Comparison of ENCODE assay signal across 25 mouse cellular contexts in genomic region chr3:123313477-123313876, GRCm38 (mm10). TPM values are rescaled to one million over a fixed set of nuclear protein-coding genes. Genes with fewer than 3 reads are reported as not detected.
DNase-seq lines count a peak whose midpoint lies in the region; ATAC-seq and TF ChIP-seq lines count a peak whose summit lies in the region.
"Had no signal": no experiment of that assay in that cellular context is flagged by ENCODE, and none has a peak within 500 bp of the region (broad histone marks: within the 10 kb centered on the region; RNA-seq: fewer than 3 reads in every experiment).

No protein-coding gene starts in this region.

- 70% methylated on average over 5 of the region's 5 CpGs for WGBS in limb, embryonic 14.5 days
- 87% methylated on average over 5 of the region's 5 CpGs for WGBS in limb, embryonic 10.5 days
- 34% methylated on average over 5 of the region's 5 CpGs for WGBS in stomach, embryonic 16.5 days

- intact Hi-C loops in gastrocnemius, adult 2 months (cut with DNase I): no loop called here

- no peaks in the 10 kb centered on the region for H3K27me3 ChIP-seq in limb, embryonic 14.5 days (ENCODE audit: control insufficient read depth, insufficient read depth, low read length)
- H3K27me3 ChIP-seq in limb, embryonic 10.5 days (ENCODE audit: low read depth, poor library complexity, severe bottlenecking): no peaks in the 10 kb centered on the region
- no peaks in the 10 kb centered on the region for H3K27me3 ChIP-seq in stomach, embryonic 16.5 days (ENCODE audit: control insufficient read depth, insufficient read depth, low read length)
- H3K27me3 ChIP-seq: CH12.LX; embryonic facial prominence, embryonic 12.5 days; heart, embryonic 12.5 days; hindbrain, embryonic 12.5 days; Patski had no signal

- 0 out of 2 replicates have a peak, but pooled peaks have one; percentile 47 for ATAC-seq in limb, embryonic 14.5 days (ENCODE audit: low FRiP score, low read depth)
- no peak for ATAC-seq in stomach, embryonic 16.5 days (ENCODE audit: insufficient read depth, low FRiP score)
- ATAC-seq: activated CD4-positive, CD25-positive, alpha-beta regulatory T cell, adult 4 months; forebrain, embryonic 14.5 days; hindbrain, embryonic 16.5 days; inflammation-experienced regulatory T-cells, adult 6 months had no signal

- H3K4me3 ChIP-seq in gastrocnemius, adult 2 months: peak overlapping the region; percentile 34
- no peak overlapping the region for H3K4me3 ChIP-seq in limb, embryonic 14.5 days (replicated peaks; ENCODE audit: low read length)
- H3K4me3 ChIP-seq in limb, embryonic 10.5 days: no peak overlapping the region
- no peak overlapping the region for H3K4me3 ChIP-seq in embryonic fibroblast, embryonic 13.5 days (ENCODE audit: insufficient read depth, low read length)
- H3K4me3 ChIP-seq in stomach, embryonic 16.5 days (replicated peaks; ENCODE audit: low read length): no peak overlapping the region
- H3K4me3 ChIP-seq: embryonic facial prominence, embryonic 12.5 days; erythroblast, embryonic 14.5 days; forebrain, embryonic 10.5 days; heart, embryonic 12.5 days; hindbrain, embryonic 12.5 days had no signal

- no peak for TF ChIP-seq POLR2A in limb, embryonic 14.5 days (IDR thresholded peaks at IDR 0.05; ENCODE audit: borderline replicate concordance, extremely low read depth, insufficient read depth, insufficient read length)
- no peak for TF ChIP-seq POLR2A in embryonic fibroblast, embryonic 13.5 days (IDR thresholded peaks at IDR 0.05; ENCODE audit: low read depth, low read length)

- no peaks in the 10 kb centered on the region for H3K9me3 ChIP-seq in limb, embryonic 14.5 days (ENCODE audit: control insufficient read depth, low read length)
- H3K9me3 ChIP-seq in limb, embryonic 10.5 days (replicated peaks): no peaks in the 10 kb centered on the region
- H3K9me3 ChIP-seq in stomach, embryonic 16.5 days (replicated peaks; ENCODE audit: control insufficient read depth, low read length): no peaks in the 10 kb centered on the region
- H3K9me3 ChIP-seq: embryonic facial prominence, embryonic 12.5 days; forebrain, embryonic 10.5 days; heart, embryonic 12.5 days; hindbrain, embryonic 12.5 days had no signal

- H3K27ac ChIP-seq in gastrocnemius, adult 2 months: peak overlapping the region; percentile 41; the same call in 1 of the 2 replicates
- no peak overlapping the region for H3K27ac ChIP-seq in limb, embryonic 14.5 days (replicated peaks; ENCODE audit: low read depth, low read length)
- no peak overlapping the region for H3K27ac ChIP-seq in limb, embryonic 10.5 days
- peak overlapping the region; percentile 59; the same call in 1 of the 2 replicates for H3K27ac ChIP-seq in embryonic fibroblast, embryonic 13.5 days (ENCODE audit: insufficient read depth, low read length)
- H3K27ac ChIP-seq in stomach, embryonic 16.5 days (ENCODE audit: low read length): peak overlapping the region; percentile 60
- H3K27ac ChIP-seq: embryonic facial prominence, embryonic 12.5 days; forebrain, embryonic 10.5 days; hindbrain, embryonic 12.5 days had no signal

- peaks cover 22% of the 10 kb centered on the region for H3K36me3 ChIP-seq in limb, embryonic 14.5 days (ENCODE audit: control insufficient read depth, insufficient read depth, low read length)
- H3K36me3 ChIP-seq in limb, embryonic 10.5 days: no peaks in the 10 kb centered on the region
- no peaks in the 10 kb centered on the region for H3K36me3 ChIP-seq in stomach, embryonic 16.5 days (ENCODE audit: control insufficient read depth, insufficient read depth, low read length)
- H3K36me3 ChIP-seq: forebrain, embryonic 10.5 days; hindbrain, embryonic 12.5 days had no signal

- H3K9ac ChIP-seq in limb, embryonic 14.5 days (ENCODE audit: low read depth, low read length, severe bottlenecking): no peak overlapping the region
- H3K9ac ChIP-seq in stomach, embryonic 16.5 days (ENCODE audit: low read length): no peak overlapping the region; the same call in 1 of the 2 replicates
- H3K9ac ChIP-seq: embryonic facial prominence, embryonic 12.5 days; heart, embryonic 12.5 days; hindbrain, embryonic 12.5 days had no signal

- no peaks in the 10 kb centered on the region for H3K4me1 ChIP-seq in limb, embryonic 14.5 days (ENCODE audit: control insufficient read depth, insufficient read depth, low read length)
- H3K4me1 ChIP-seq in limb, embryonic 10.5 days: no peaks in the 10 kb centered on the region
- peaks cover 3% of the 10 kb centered on the region; the same call in 1 of the 2 replicates for H3K4me1 ChIP-seq in embryonic fibroblast, embryonic 13.5 days (ENCODE audit: control insufficient read depth, insufficient read depth, low read length)
- H3K4me1 ChIP-seq in stomach, embryonic 16.5 days (ENCODE audit: control insufficient read depth, insufficient read depth, low read length): peaks cover 11% of the 10 kb centered on the region
- H3K4me1 ChIP-seq: hindbrain, embryonic 12.5 days had no signal

- no peak for DNase-seq in gastrocnemius, adult 2 months
- DNase-seq in gastrocnemius, adult 8-10 months (ENCODE audit: low spot score in 2 of 2): no peak
- no peak for DNase-seq in limb, embryonic 14.5 days (ENCODE audit: low spot score)
- no peak for DNase-seq in limb, embryonic 10.5 days (ENCODE audit: low spot score)
- DNase-seq in retina, postnatal 1 day: no peak
- DNase-seq in kidney, adult 18-20 months: no peak
- DNase-seq: adrenal gland, postnatal 14 days; cerebellum, adult 18-20 months; cerebellum, adult 9-11 months; cerebellum, postnatal 36 days; embryo, embryonic 11 days; gastrocnemius, postnatal 14 days had no signal

- no peak overlapping the region for H3K4me2 ChIP-seq in limb, embryonic 14.5 days (replicated peaks; ENCODE audit: low read depth, low read length, severe bottlenecking)
- no peak overlapping the region; the same call in 1 of the 2 replicates for H3K4me2 ChIP-seq in stomach, embryonic 16.5 days (ENCODE audit: low read depth, low read length)
- H3K4me2 ChIP-seq: embryonic facial prominence, embryonic 12.5 days; heart, embryonic 12.5 days; hindbrain, embryonic 12.5 days had no signal

- no peak for TF ChIP-seq CTCF in gastrocnemius, adult 2 months (IDR thresholded peaks at IDR 0.05)
- TF ChIP-seq CTCF in embryonic fibroblast, embryonic 13.5 days (IDR thresholded peaks at IDR 0.05; ENCODE audit: borderline replicate concordance, insufficient read depth, low read length): no peak

RNA-seq across cellular contexts. Expression of gene Sec24d, which starts 46.2 kb away (rescaled TPM):
- total RNA-seq in gastrocnemius, adult 2 months (2021): 1 to 10 TPM; 5.2 to 9.8 TPM
- total RNA-seq in gastrocnemius, adult 8-10 months (2022): 1 to 10 TPM; 3.8 to 4.2 (median 4.0) TPM
- polyA plus RNA-seq in limb, embryonic 14.5 days (2012; rRNA removed): 97.5 and 175 TPM in 2 replicates
- polyA plus RNA-seq in limb, embryonic 14.5 days (2014; fragmentation: Nextera tagmentation; extraction: Ambion mirVana): 110 TPM in 2 replicates
- polyA plus RNA-seq in limb, embryonic 10.5 days (2016; fragmentation: Nextera tagmentation; extraction: Ambion mirVana): 12.5 and 19.4 TPM in 2 replicates
- polyA plus RNA-seq in embryonic fibroblast, embryonic 13.5 days (2011; ENCODE audit: insufficient read length, low read depth, missing spikeins): 156 and 157 TPM in 2 replicates
- polyA plus RNA-seq in stomach, embryonic 16.5 days (2015; fragmentation: Nextera tagmentation; extraction: Ambion mirVana): 110 and 114 TPM in 2 replicates

Comparison
In these comparisons a context has a peak if more than half of its experiments do, and no peak if none do; other contexts are left out.
1. H3K27ac ChIP-seq: peak in gastrocnemius, adult 2 months (single experiment), embryonic fibroblast, embryonic 13.5 days (single experiment) and stomach, embryonic 16.5 days (single experiment); none in limb, embryonic 14.5 days (single experiment) and limb, embryonic 10.5 days (single experiment).